Mouse (Mus musculus) MEL (cell line): ENCODE results near the gene Cpm. TPM values are rescaled to one million over a fixed set of nuclear protein-coding genes. Genes with fewer than 3 reads are reported as not detected.

Source experiments
- DNase-seq: peaks from one replicate; pipeline ENCODE4 v3.0.0; 2011; ENCODE audit warnings: low read depth, low spot score
- H3K27ac ChIP-seq: 2 replicates; pipeline ENCODE4 v1.5.1; 2012; ENCODE audit warnings: low read depth, mild to moderate bottlenecking, control low read depth, low read length, moderate library complexity; ENCODE audit not compliant: control insufficient read depth
- H3K27me3 ChIP-seq, 2 experiments: fragments of 150-350 bp in 1 of 2; sonication (generic) in 1 of 2; 2 replicates each; pipeline ENCODE4 v1.6.1; 2012; ENCODE audit warnings: low read length in 2 of 2, mild to moderate bottlenecking in 2 of 2, improper control_type of control experiment in 1 of 2, moderate library complexity in 1 of 2; ENCODE audit not compliant: insufficient read depth in 2 of 2, control insufficient read depth in 1 of 2
- H3K36me3 ChIP-seq, 2 experiments: 2 replicates each; pipeline ENCODE4 v1.6.1; 2012 to 2014; ENCODE audit warnings: low read length in 2 of 2, improper control_type of control experiment in 1 of 2, inconsistent platforms in 1 of 2, mild to moderate bottlenecking in 1 of 2; ENCODE audit not compliant: insufficient read depth in 2 of 2, control insufficient read depth in 1 of 2
- H3K4me1 ChIP-seq, 2 experiments: fragments of 150-350 bp in 1 of 2; sonication (generic) in 1 of 2; 2 replicates each; pipeline ENCODE4 v1.6.1; 2012; ENCODE audit warnings: low read length in 2 of 2, improper control_type of control experiment in 1 of 2, mild to moderate bottlenecking in 1 of 2; ENCODE audit not compliant: insufficient read depth in 2 of 2, control insufficient read depth in 1 of 2
- H3K4me3 ChIP-seq, 2 experiments: fragments of 150-350 bp in 1 of 2; sonication (generic) in 1 of 2; 2 replicates each; pipeline ENCODE4 v1.5.1; 2012; ENCODE audit warnings: low read depth in 2 of 2, low read length in 2 of 2, mild to moderate bottlenecking in 2 of 2, moderate library complexity in 2 of 2, control low read depth in 1 of 2, improper control_type of control experiment in 1 of 2; ENCODE audit not compliant: control insufficient read depth in 1 of 2, insufficient read depth in 1 of 2
- H3K79me2 ChIP-seq: 2 replicates; pipeline ENCODE4 v1.6.1; 2012; ENCODE audit warnings: mild to moderate bottlenecking, low read length, moderate library complexity; ENCODE audit not compliant: control insufficient read depth, poor library complexity, insufficient read depth
- H3K9ac ChIP-seq: 2 replicates; pipeline ENCODE4 v1.6.1; 2012; ENCODE audit warnings: low read depth, mild to moderate bottlenecking, control low read depth, low read length, moderate library complexity; ENCODE audit not compliant: control insufficient read depth, poor library complexity, severe bottlenecking
- H3K9me3 ChIP-seq: fragments of 150-350 bp; sonication (generic); replicated peaks from 2 replicates; pipeline ENCODE4 v1.6.1; 2012; ENCODE audit warnings: mild to moderate bottlenecking, low read length, improper control_type of control experiment, moderate library complexity; ENCODE audit not compliant: insufficient read depth
- BHLHE40 ChIP-seq: IDR thresholded peaks from 2 replicates; pipeline ENCODE4 v1.6.1; 2012; ENCODE audit warnings: low read depth, mild to moderate bottlenecking, inconsistent platforms, low read length, improper control_type of control experiment, borderline replicate concordance
- CTCF ChIP-seq, 3 experiments: IDR thresholded peaks in 2 of 3; conservative IDR thresholded peaks in 1 of 3; 2 replicates each; pipeline ENCODE4 v1.5.1; 2011 to 2012; ENCODE audit warnings: low read length in 3 of 3, low read depth in 2 of 3, mild to moderate bottlenecking in 2 of 3, improper control_type of control experiment in 1 of 3, inconsistent platforms in 1 of 3, mixed read lengths in 1 of 3, moderate library complexity in 1 of 3; ENCODE audit not compliant: control insufficient read depth in 1 of 3, insufficient read depth in 1 of 3, poor library complexity in 1 of 3, severe bottlenecking in 1 of 3
- ELF1 ChIP-seq: IDR thresholded peaks from 2 replicates; pipeline ENCODE4 v1.6.1; 2014; ENCODE audit warnings: low read depth, mild to moderate bottlenecking, inconsistent platforms, low read length, improper control_type of control experiment, moderate library complexity
- GABPA ChIP-seq: IDR thresholded peaks from 2 replicates; pipeline ENCODE4 v1.6.1; 2012; ENCODE audit warnings: low read depth, mild to moderate bottlenecking, inconsistent platforms, low read length, improper control_type of control experiment, moderate library complexity
- HCFC1 ChIP-seq: IDR thresholded peaks from 2 replicates; pipeline ENCODE4 v1.6.1; 2012; ENCODE audit warnings: low read depth, mild to moderate bottlenecking, inconsistent platforms, low read length, improper control_type of control experiment, moderate library complexity
- JUND ChIP-seq: IDR thresholded peaks from 2 replicates; pipeline ENCODE4 v1.6.1; 2011; ENCODE audit warnings: low read depth, mild to moderate bottlenecking, improper control_type of control experiment, low read length
- MAFK ChIP-seq: IDR thresholded peaks from 2 replicates; pipeline ENCODE4 v1.6.1; 2011; ENCODE audit warnings: low read depth, mild to moderate bottlenecking, low read length, improper control_type of control experiment, borderline replicate concordance
- NELFE ChIP-seq: IDR thresholded peaks from 2 replicates; pipeline ENCODE4 v1.6.1; 2011; ENCODE audit warnings: low read depth, low read length, improper control_type of control experiment
- POLR2A ChIP-seq, 2 experiments: IDR thresholded peaks; 2 replicates each; pipeline ENCODE4 v1.6.1; 2011 to 2012; ENCODE audit warnings: low read length in 2 of 2, mild to moderate bottlenecking in 2 of 2, control low read depth in 1 of 2, improper control_type of control experiment in 1 of 2, low read depth in 1 of 2, moderate library complexity in 1 of 2; ENCODE audit not compliant: control insufficient read depth in 1 of 2, insufficient read depth in 1 of 2, poor library complexity in 1 of 2
- POLR2AphosphoS2 ChIP-seq: IDR thresholded peaks from 2 replicates; pipeline ENCODE4 v1.6.1; 2011; ENCODE audit warnings: low read length, improper control_type of control experiment
- SIN3A ChIP-seq: IDR thresholded peaks from 2 replicates; pipeline ENCODE4 v1.6.1; 2012; ENCODE audit warnings: low read length, improper control_type of control experiment, inconsistent platforms
- TAL1 ChIP-seq: IDR thresholded peaks from 2 replicates; pipeline ENCODE4 v1.6.1; 2012; ENCODE audit warnings: mild to moderate bottlenecking, inconsistent platforms, low read length, moderate library complexity, mixed read lengths
- TBP ChIP-seq: IDR thresholded peaks from 2 replicates; pipeline ENCODE4 v1.8.0; 2011; ENCODE audit warnings: low read depth, low read length, improper control_type of control experiment
- TCF12 ChIP-seq: IDR thresholded peaks from 2 replicates; pipeline ENCODE4 v1.6.1; 2014; ENCODE audit warnings: low read depth, mild to moderate bottlenecking, inconsistent platforms, low read length, improper control_type of control experiment, moderate library complexity
- UBTF ChIP-seq: IDR thresholded peaks from 2 replicates; pipeline ENCODE4 v1.6.1; 2012; ENCODE audit warnings: low read depth, mild to moderate bottlenecking, inconsistent platforms, low read length, improper control_type of control experiment, moderate library complexity, borderline replicate concordance; ENCODE audit not compliant: insufficient read depth
- USF2 ChIP-seq, 2 experiments: IDR thresholded peaks; 2 replicates each; pipeline ENCODE4 v1.6.1; 2011 to 2012; ENCODE audit warnings: improper control_type of control experiment in 2 of 2, low read length in 2 of 2, borderline replicate concordance in 1 of 2, inconsistent platforms in 1 of 2, low read depth in 1 of 2, mild to moderate bottlenecking in 1 of 2; ENCODE audit not compliant: insufficient read depth in 1 of 2
- ZKSCAN1 ChIP-seq: IDR thresholded peaks from 2 replicates; pipeline ENCODE4 v1.6.1; 2012; ENCODE audit warnings: low read depth, mild to moderate bottlenecking, inconsistent platforms, low read length, improper control_type of control experiment, moderate library complexity
- polyA plus RNA-seq, 2 experiments: library from polyadenylated mRNA; stranded (reverse) in 1 of 2; unstranded in 1 of 2; fragments of >175 nt in 1 of 2; fragments of >200 nt in 1 of 2; gene quantifications; 2 replicates each; pipeline versions ENCODE4 v1.2.1 to v1.2.4; 2012; ENCODE audit warnings: low replicate concordance in 2 of 2, low read depth in 1 of 2; ENCODE audit not compliant: insufficient read length in 2 of 2, insufficient read depth in 1 of 2, missing spikeins in 1 of 2
- total RNA-seq: library from RNA; depleted of rRNA; stranded (reverse); fragments of 300-350 nt; gene quantifications from 2 replicates; pipeline ENCODE4 v1.2.3, GENCODE M21; 2012

The Cpm gene
- total and polyA plus RNA-seq, 3 experiments: 0.04 to 0.40 TPM; not detected in 1

DNA sequence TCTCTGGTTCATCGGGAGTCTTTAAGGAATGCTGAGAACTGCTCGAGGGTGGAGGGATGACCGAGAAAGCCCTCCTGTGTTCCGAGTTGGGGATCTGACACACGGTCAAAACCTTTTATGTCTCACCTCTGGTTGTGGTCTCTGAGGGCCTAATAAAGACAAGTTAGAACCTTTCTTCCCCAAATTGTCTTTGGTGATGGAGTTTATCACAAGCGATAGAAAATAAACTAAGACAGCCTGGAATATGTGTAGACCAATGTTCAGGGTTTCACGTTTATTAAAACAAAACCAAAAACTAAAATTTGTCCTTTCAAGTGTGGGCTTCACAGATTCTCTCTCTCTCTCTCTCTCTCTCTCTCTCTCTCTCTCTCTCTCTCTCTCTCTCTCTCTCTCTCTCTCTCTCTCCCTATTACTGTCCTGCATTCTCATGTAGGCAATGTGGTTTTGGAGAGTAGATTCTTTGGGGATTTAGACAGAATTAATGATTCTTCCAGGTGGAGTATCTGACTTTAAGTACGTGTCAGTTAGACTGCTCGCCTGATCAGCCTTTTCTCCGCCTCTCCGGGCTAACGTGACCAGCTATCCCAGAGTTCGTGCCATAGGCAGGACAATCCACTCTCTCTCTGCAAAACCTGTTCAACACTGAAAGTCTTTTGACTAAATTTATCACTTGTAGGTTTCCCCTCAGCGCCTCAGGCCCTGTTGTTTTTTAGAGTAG, 35.1 kb downstream of the Cpm start:
- H3K9ac ChIP-seq: no peak overlapping the region
- H3K9me3 ChIP-seq: no peaks in the 10 kb centered on the region
- H3K27me3 ChIP-seq: no peaks in the 10 kb centered on the region
- no peak overlapping the region for H3K4me3 ChIP-seq
- H3K36me3 ChIP-seq: no peaks in the 10 kb centered on the region
- H3K27ac ChIP-seq: no peak overlapping the region
- H3K79me2 ChIP-seq: no peaks in the 10 kb centered on the region
- DNase-seq: no peak
- no peaks in the 10 kb centered on the region for H3K4me1 ChIP-seq
- TF ChIP-seq JUND: no peak
- TF ChIP-seq GABPA: no peak
- TF ChIP-seq POLR2A (IDR thresholded peaks at IDR 0.05; ENCODE audit: control insufficient read depth in 1 of 2, insufficient read depth in 1 of 2, low read depth in 1 of 2, low read length in 2 of 2, poor library complexity in 1 of 2): no peak
- TF ChIP-seq CTCF (IDR thresholded peaks at IDR 0.05 in 2 of 3, conservative IDR thresholded peaks at IDR 0.05 in 1 of 3; ENCODE audit: control insufficient read depth in 1 of 3, insufficient read depth in 1 of 3, low read depth in 2 of 3, low read length in 3 of 3, poor library complexity in 1 of 3, severe bottlenecking in 1 of 3): no peak
- TF ChIP-seq BHLHE40: no peak
- no peak for TF ChIP-seq POLR2AphosphoS2
- no peak for TF ChIP-seq UBTF
- TF ChIP-seq TBP: no peak
- TF ChIP-seq TCF12: no peak
- no peak for TF ChIP-seq TAL1
- no peak for TF ChIP-seq SIN3A
- no peak for TF ChIP-seq ZKSCAN1
- TF ChIP-seq, all 39 proteins: peak for 0

DNA sequence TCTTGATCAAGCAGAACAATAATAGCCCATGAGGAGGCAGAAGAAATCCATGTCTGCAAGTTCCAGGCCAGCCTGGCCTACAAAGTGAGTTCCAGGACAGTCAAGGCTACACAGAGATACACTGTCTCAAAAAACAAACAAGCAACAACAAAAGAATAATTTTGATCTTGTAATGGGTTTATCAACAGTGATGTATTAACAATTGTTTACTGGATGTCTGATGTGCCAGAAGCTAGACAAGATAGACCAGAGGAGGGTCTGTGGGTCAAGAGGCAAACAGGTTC, 35.6 kb downstream of the Cpm start:
- Histone ChIP-seq H3K79me2 (no peaks in the 10 kb centered on the region), H3K27ac (no peak overlapping the region), H3K27me3 (no peaks in the 10 kb centered on the region), H3K9ac (no peak overlapping the region), H3K4me1 (no peaks in the 10 kb centered on the region), H3K4me3 (no peak overlapping the region), H3K9me3 (no peaks in the 10 kb centered on the region), H3K36me3 (no peaks in the 10 kb centered on the region)
- DNase-seq: no peak
- TF ChIP-seq BHLHE40: no peak
- TF ChIP-seq NELFE: no peak
- TF ChIP-seq HCFC1: no peak
- no peak for TF ChIP-seq JUND
- TF ChIP-seq USF2 (IDR thresholded peaks at IDR 0.05; ENCODE audit: borderline replicate concordance in 1 of 2, insufficient read depth in 1 of 2, low read depth in 1 of 2, low read length in 2 of 2): no peak
- TF ChIP-seq ELF1: no peak
- no peak for TF ChIP-seq MAFK
- TF ChIP-seq GABPA: no peak
